Mouse (Mus musculus) MEL (cell line): ENCODE measurements around the gene Elob. TPM values are rescaled to one million over a fixed set of nuclear protein-coding genes. Genes with fewer than 3 reads are reported as not detected.

Experiments
- DNase-seq: peaks from one replicate; pipeline ENCODE4 v3.0.0; 2011; ENCODE audit warnings: low read depth, low spot score
- H3K27ac ChIP-seq: 2 replicates; pipeline ENCODE4 v1.5.1; 2012; ENCODE audit warnings: low read depth, mild to moderate bottlenecking, control low read depth, low read length, moderate library complexity; ENCODE audit not compliant: control insufficient read depth
- H3K27me3 ChIP-seq, 2 experiments: fragments of 150-350 bp in 1 of 2; sonication (generic) in 1 of 2; 2 replicates each; pipeline ENCODE4 v1.6.1; 2012; ENCODE audit warnings: low read length in 2 of 2, mild to moderate bottlenecking in 2 of 2, improper control_type of control experiment in 1 of 2, moderate library complexity in 1 of 2; ENCODE audit not compliant: insufficient read depth in 2 of 2, control insufficient read depth in 1 of 2
- H3K36me3 ChIP-seq, 2 experiments: 2 replicates each; pipeline ENCODE4 v1.6.1; 2012 to 2014; ENCODE audit warnings: low read length in 2 of 2, improper control_type of control experiment in 1 of 2, inconsistent platforms in 1 of 2, mild to moderate bottlenecking in 1 of 2; ENCODE audit not compliant: insufficient read depth in 2 of 2, control insufficient read depth in 1 of 2
- H3K4me1 ChIP-seq, 2 experiments: fragments of 150-350 bp in 1 of 2; sonication (generic) in 1 of 2; 2 replicates each; pipeline ENCODE4 v1.6.1; 2012; ENCODE audit warnings: low read length in 2 of 2, improper control_type of control experiment in 1 of 2, mild to moderate bottlenecking in 1 of 2; ENCODE audit not compliant: insufficient read depth in 2 of 2, control insufficient read depth in 1 of 2
- H3K4me3 ChIP-seq, 2 experiments: fragments of 150-350 bp in 1 of 2; sonication (generic) in 1 of 2; 2 replicates each; pipeline ENCODE4 v1.5.1; 2012; ENCODE audit warnings: low read depth in 2 of 2, low read length in 2 of 2, mild to moderate bottlenecking in 2 of 2, moderate library complexity in 2 of 2, control low read depth in 1 of 2, improper control_type of control experiment in 1 of 2; ENCODE audit not compliant: control insufficient read depth in 1 of 2, insufficient read depth in 1 of 2
- H3K79me2 ChIP-seq: 2 replicates; pipeline ENCODE4 v1.6.1; 2012; ENCODE audit warnings: mild to moderate bottlenecking, low read length, moderate library complexity; ENCODE audit not compliant: control insufficient read depth, poor library complexity, insufficient read depth
- H3K9ac ChIP-seq: 2 replicates; pipeline ENCODE4 v1.6.1; 2012; ENCODE audit warnings: low read depth, mild to moderate bottlenecking, control low read depth, low read length, moderate library complexity; ENCODE audit not compliant: control insufficient read depth, poor library complexity, severe bottlenecking
- H3K9me3 ChIP-seq: fragments of 150-350 bp; sonication (generic); replicated peaks from 2 replicates; pipeline ENCODE4 v1.6.1; 2012; ENCODE audit warnings: mild to moderate bottlenecking, low read length, improper control_type of control experiment, moderate library complexity; ENCODE audit not compliant: insufficient read depth
- CHD1 ChIP-seq: IDR thresholded peaks from 2 replicates; pipeline ENCODE4 v1.6.1; 2012; ENCODE audit warnings: low read depth, mild to moderate bottlenecking, inconsistent platforms, low read length, improper control_type of control experiment
- CHD2 ChIP-seq: IDR thresholded peaks from 2 replicates; pipeline ENCODE4 v1.6.1; 2011; ENCODE audit warnings: low read length, improper control_type of control experiment
- CTCF ChIP-seq, 3 experiments: IDR thresholded peaks in 2 of 3; conservative IDR thresholded peaks in 1 of 3; 2 replicates each; pipeline ENCODE4 v1.5.1; 2011 to 2012; ENCODE audit warnings: low read length in 3 of 3, low read depth in 2 of 3, mild to moderate bottlenecking in 2 of 3, improper control_type of control experiment in 1 of 3, inconsistent platforms in 1 of 3, mixed read lengths in 1 of 3, moderate library complexity in 1 of 3; ENCODE audit not compliant: control insufficient read depth in 1 of 3, insufficient read depth in 1 of 3, poor library complexity in 1 of 3, severe bottlenecking in 1 of 3
- E2F4 ChIP-seq: IDR thresholded peaks from 2 replicates; pipeline ENCODE4 v1.6.1; 2011; ENCODE audit warnings: low read depth, low read length, improper control_type of control experiment, borderline replicate concordance
- ELF1 ChIP-seq: IDR thresholded peaks from 2 replicates; pipeline ENCODE4 v1.6.1; 2014; ENCODE audit warnings: low read depth, mild to moderate bottlenecking, inconsistent platforms, low read length, improper control_type of control experiment, moderate library complexity
- EP300 ChIP-seq, 2 experiments: IDR thresholded peaks; 2 replicates each; pipeline ENCODE4 v1.6.1; 2011; ENCODE audit warnings: improper control_type of control experiment in 2 of 2, low read length in 2 of 2, low read depth in 1 of 2, mild to moderate bottlenecking in 1 of 2
- ETS1 ChIP-seq: IDR thresholded peaks from 2 replicates; pipeline ENCODE4 v1.6.1; 2012; ENCODE audit warnings: low read depth, mild to moderate bottlenecking, inconsistent platforms, low read length, improper control_type of control experiment, moderate library complexity
- GABPA ChIP-seq: IDR thresholded peaks from 2 replicates; pipeline ENCODE4 v1.6.1; 2012; ENCODE audit warnings: low read depth, mild to moderate bottlenecking, inconsistent platforms, low read length, improper control_type of control experiment, moderate library complexity
- GATA1 ChIP-seq: IDR thresholded peaks from 2 replicates; pipeline ENCODE4 v1.6.1; 2011; ENCODE audit warnings: low read depth, low read length, improper control_type of control experiment
- HCFC1 ChIP-seq: IDR thresholded peaks from 2 replicates; pipeline ENCODE4 v1.6.1; 2012; ENCODE audit warnings: low read depth, mild to moderate bottlenecking, inconsistent platforms, low read length, improper control_type of control experiment, moderate library complexity
- MEF2A ChIP-seq: IDR thresholded peaks from 2 replicates; pipeline ENCODE4 v1.6.1; 2014; ENCODE audit warnings: low read depth, mild to moderate bottlenecking, inconsistent platforms, low read length, improper control_type of control experiment; ENCODE audit not compliant: poor library complexity, insufficient replicate concordance, severe bottlenecking; ENCODE audit errors: extremely low read depth
- MXI1 ChIP-seq: IDR thresholded peaks from 2 replicates; pipeline ENCODE4 v1.6.1; 2011; ENCODE audit warnings: mild to moderate bottlenecking, low read depth, low read length, improper control_type of control experiment
- MYC ChIP-seq: IDR thresholded peaks from 2 replicates; pipeline ENCODE4 v1.6.1; 2011; ENCODE audit warnings: low read depth, mild to moderate bottlenecking, low read length, improper control_type of control experiment, moderate library complexity
- NRF1 ChIP-seq: IDR thresholded peaks from 2 replicates; pipeline ENCODE4 v1.6.1; 2014; ENCODE audit warnings: low read depth, mild to moderate bottlenecking, inconsistent platforms, low read length, improper control_type of control experiment, moderate library complexity; ENCODE audit not compliant: poor library complexity, insufficient read depth, severe bottlenecking
- POLR2A ChIP-seq, 2 experiments: IDR thresholded peaks; 2 replicates each; pipeline ENCODE4 v1.6.1; 2011 to 2012; ENCODE audit warnings: low read length in 2 of 2, mild to moderate bottlenecking in 2 of 2, control low read depth in 1 of 2, improper control_type of control experiment in 1 of 2, low read depth in 1 of 2, moderate library complexity in 1 of 2; ENCODE audit not compliant: control insufficient read depth in 1 of 2, insufficient read depth in 1 of 2, poor library complexity in 1 of 2
- POLR2AphosphoS2 ChIP-seq: IDR thresholded peaks from 2 replicates; pipeline ENCODE4 v1.6.1; 2011; ENCODE audit warnings: low read length, improper control_type of control experiment
- POLR2AphosphoS5 ChIP-seq: IDR thresholded peaks from 2 replicates; pipeline ENCODE4 v1.6.1; 2012; ENCODE audit warnings: low read depth, borderline replicate concordance, mild to moderate bottlenecking, inconsistent platforms, low read length, moderate library complexity, mixed read lengths
- RAD21 ChIP-seq: IDR thresholded peaks from 2 replicates; pipeline ENCODE4 v1.6.1; 2011; ENCODE audit warnings: mild to moderate bottlenecking, low read depth, low read length, improper control_type of control experiment
- RCOR1 ChIP-seq: IDR thresholded peaks from 2 replicates; pipeline ENCODE4 v1.6.1; 2012; ENCODE audit warnings: low read depth, mild to moderate bottlenecking, inconsistent platforms, low read length, improper control_type of control experiment
- SIN3A ChIP-seq: IDR thresholded peaks from 2 replicates; pipeline ENCODE4 v1.6.1; 2012; ENCODE audit warnings: low read length, improper control_type of control experiment, inconsistent platforms
- TBP ChIP-seq: IDR thresholded peaks from 2 replicates; pipeline ENCODE4 v1.8.0; 2011; ENCODE audit warnings: low read depth, low read length, improper control_type of control experiment
- USF1 ChIP-seq: IDR thresholded peaks from 2 replicates; pipeline ENCODE4 v1.6.1; 2014; ENCODE audit warnings: low read depth, mild to moderate bottlenecking, inconsistent platforms, low read length, improper control_type of control experiment, moderate library complexity
- ZC3H11A ChIP-seq: IDR thresholded peaks from 2 replicates; pipeline ENCODE4 v1.6.1; 2012; ENCODE audit warnings: low read depth, mild to moderate bottlenecking, inconsistent platforms, low read length, improper control_type of control experiment
- ZKSCAN1 ChIP-seq: IDR thresholded peaks from 2 replicates; pipeline ENCODE4 v1.6.1; 2012; ENCODE audit warnings: low read depth, mild to moderate bottlenecking, inconsistent platforms, low read length, improper control_type of control experiment, moderate library complexity
- ZNF384 ChIP-seq: IDR thresholded peaks from 2 replicates; pipeline ENCODE4 v1.6.1; 2012; ENCODE audit warnings: low read depth, mild to moderate bottlenecking, inconsistent platforms, low read length, improper control_type of control experiment
- polyA plus RNA-seq, 2 experiments: library from polyadenylated mRNA; stranded (reverse) in 1 of 2; unstranded in 1 of 2; fragments of >175 nt in 1 of 2; fragments of >200 nt in 1 of 2; gene quantifications; 2 replicates each; pipeline versions ENCODE4 v1.2.1 to v1.2.4; 2012; ENCODE audit warnings: low replicate concordance in 2 of 2, low read depth in 1 of 2; ENCODE audit not compliant: insufficient read length in 2 of 2, insufficient read depth in 1 of 2, missing spikeins in 1 of 2
- total RNA-seq: library from RNA; depleted of rRNA; stranded (reverse); fragments of 300-350 nt; gene quantifications from 2 replicates; pipeline ENCODE4 v1.2.3, GENCODE M21; 2012

Elob gene
- total and polyA plus RNA-seq, 3 experiments: 453 to 609 TPM; not detected in 1

- peaks cover 0 to 6% of the 10 kb centered on the region in 2 experiments; a peak in 2 of 4 replicates for H3K4me1 ChIP-seq
- no peak for TF ChIP-seq POLR2A (IDR thresholded peaks at IDR 0.05; ENCODE audit: control insufficient read depth in 1 of 2, insufficient read depth in 1 of 2, low read depth in 1 of 2, low read length in 2 of 2, poor library complexity in 1 of 2)
- no peak for TF ChIP-seq NRF1
- TF ChIP-seq MYC: no peak
- TF ChIP-seq POLR2AphosphoS5: no peak
- TF ChIP-seq E2F4: no peak
- no peak for TF ChIP-seq TBP
- no peak for TF ChIP-seq ZC3H11A
- no peak for TF ChIP-seq MXI1
- no peak for TF ChIP-seq EP300 (IDR thresholded peaks at IDR 0.05; ENCODE audit: low read depth in 1 of 2, low read length in 2 of 2)
- TF ChIP-seq ELF1: no peak
- TF ChIP-seq MEF2A: no peak
- no peak for TF ChIP-seq CTCF (IDR thresholded peaks at IDR 0.05 in 2 of 3, conservative IDR thresholded peaks at IDR 0.05 in 1 of 3; ENCODE audit: control insufficient read depth in 1 of 3, insufficient read depth in 1 of 3, low read depth in 2 of 3, low read length in 3 of 3, poor library complexity in 1 of 3, severe bottlenecking in 1 of 3)
- no peak for TF ChIP-seq ETS1
- TF ChIP-seq USF1: no peak
- no peak for TF ChIP-seq SIN3A
- no peak for TF ChIP-seq CHD1
- no peak for TF ChIP-seq GATA1
- TF ChIP-seq, all 39 proteins: peak for 0
- Histone ChIP-seq H3K27ac (no peak overlapping the region), H3K4me3 (peak overlapping the region; percentile 10 to 42; a peak in 3 of 4 replicates), H3K9me3 (no peaks in the 10 kb centered on the region), H3K27me3 (no peaks in the 10 kb centered on the region; a peak in 1 of 4 replicates), H3K36me3 (peaks cover 0 to 4% of the 10 kb centered on the region in 2 experiments; a peak in 2 of 4 replicates), H3K9ac (peak overlapping the region; percentile 39), H3K79me2 (no peaks in the 10 kb centered on the region)
- no peak for DNase-seq
Observed at GRCm38 (mm10) chr17:23786510-23786931, 42.4 kb downstream of the Elob start.

- Histone ChIP-seq H3K27ac (no peak within 1 kb of the TSS), H3K9me3 (no peaks in the 10 kb centered on the region), H3K36me3 (peaks cover 0 to 4% of the 10 kb centered on the region in 2 experiments; a peak in 2 of 4 replicates), H3K9ac (peak within 1 kb of the TSS; percentile 48), H3K27me3 (no peaks in the 10 kb centered on the region; a peak in 1 of 4 replicates), H3K4me1 (peaks cover 0 to 6% of the 10 kb centered on the region in 2 experiments; a peak in 2 of 4 replicates), H3K79me2 (no peaks in the 10 kb centered on the region), H3K4me3 (peak within 1 kb of the TSS; percentile 10 to 42; a peak in 3 of 4 replicates)
- TF ChIP-seq RCOR1 (no peak), ETS1 (no peak), HCFC1 (0 out of 2 replicates have a peak, but pooled peaks have one; percentile 38), ZKSCAN1 (no peak), POLR2AphosphoS5 (no peak), USF1 (no peak), ZNF384 (no peak), GATA1 (no peak), CHD2 (no peak), POLR2A (IDR thresholded peaks at IDR 0.05; ENCODE audit: control insufficient read depth in 1 of 2, insufficient read depth in 1 of 2, low read depth in 1 of 2, low read length in 2 of 2, poor library complexity in 1 of 2) (peak in 1 of 2 experiments; percentile 23; a peak in 1 of 4 replicates), RAD21 (no peak), POLR2AphosphoS2 (no peak), GABPA (no peak), CHD1 (no peak), NRF1 (peak; percentile 71)
- peak; percentile 74 for DNase-seq
Observed at GRCm38 (mm10) chr17:23785561-23786471, 43.1 kb downstream of the Elob start, which contains the start of gene Flywch2. Gene Flywch2 (minus strand): TSS chr17:23786081.
